Mouse (Mus musculus): Measurements from ENCODE around the gene Defb13. TPM values are rescaled to one million over a fixed set of nuclear protein-coding genes. Genes with fewer than 3 reads are reported as not detected.
"Not testable (repeated sequence)": the region's sequence is repeated elsewhere in the genome, so short reads cannot be mapped to it uniquely, and the experiment has no call there.

Gene Defb13
- polyA plus RNA-seq (2015; fragmentation: Nextera tagmentation; extraction: Ambion mirVana) = not detected in 2 replicates

GRCm38 (mm10) chr8:21946462-21946861 is at the start of gene Defb13:
TSS of gene Defb13 (plus strand) at chr8:21946762.
- WGBS = 77% methylated on average over 6 of the region's 6 CpGs
- Histone ChIP-seq H3K9me3 (ENCODE audit: low read length) (no peaks in the 10 kb centered on the region), H3K36me3 (ENCODE audit: insufficient read depth, low read length) (no peaks in the 10 kb centered on the region), H3K27ac (ENCODE audit: low read length) (no peak within 1 kb of the TSS), H3K4me2 (replicated peaks; ENCODE audit: low read depth, low read length) (no peak within 1 kb of the TSS), H3K27me3 (replicated peaks; ENCODE audit: insufficient read depth, low read length) (no peaks in the 10 kb centered on the region), H3K4me3 (ENCODE audit: low read depth, low read length) (no peak within 1 kb of the TSS), H3K9ac (replicated peaks; ENCODE audit: low read depth) (no peak within 1 kb of the TSS), H3K4me1 (ENCODE audit: insufficient read depth, low read depth, low read length) (no peaks in the 10 kb centered on the region)
- ATAC-seq (no peak), DNase-seq (ENCODE audit: low spot score) (no peak)
- TF ChIP-seq CTCF (IDR thresholded peaks at IDR 0.05) = no peak
- no peak for TF ChIP-seq EP300 (IDR thresholded peaks at IDR 0.05)

- not testable (repeated sequence) for ATAC-seq; H3K4me1 ChIP-seq (ENCODE audit: insufficient read depth, low read depth, low read length); H3K4me3 ChIP-seq (ENCODE audit: low read depth, low read length); H3K27me3 ChIP-seq (replicated peaks; ENCODE audit: insufficient read depth, low read length); DNase-seq (ENCODE audit: low spot score); H3K27ac ChIP-seq (ENCODE audit: low read length); H3K9ac ChIP-seq (replicated peaks; ENCODE audit: low read depth); H3K36me3 ChIP-seq (ENCODE audit: insufficient read depth, low read length); H3K4me2 ChIP-seq (replicated peaks; ENCODE audit: low read depth, low read length); H3K9me3 ChIP-seq (ENCODE audit: low read length)
Observed at GRCm38 (mm10) chr8:21906290-21906689, 40.3 kb upstream of the Defb13 start, which contains the start of gene Defb11. TSS of gene Defb11 (minus strand) at chr8:21906412.

GRCm38 (mm10) chr8:21911931-21912330 is 34.6 kb upstream of the Defb13 start:
- ATAC-seq (no peak), DNase-seq (ENCODE audit: low spot score) (no peak)
- WGBS = 7% methylated on average over 1 of the region's 1 CpGs
- no peaks in the 10 kb centered on the region for H3K36me3 ChIP-seq (ENCODE audit: insufficient read depth, low read length)
- no peaks in the 10 kb centered on the region for H3K27me3 ChIP-seq (replicated peaks; ENCODE audit: insufficient read depth, low read length)
- H3K4me2 ChIP-seq (replicated peaks; ENCODE audit: low read depth, low read length) = no peak overlapping the region
- no peak overlapping the region for H3K27ac ChIP-seq (ENCODE audit: low read length)
- H3K4me3 ChIP-seq (ENCODE audit: low read depth, low read length) = no peak overlapping the region
- no peaks in the 10 kb centered on the region for H3K4me1 ChIP-seq (ENCODE audit: insufficient read depth, low read depth, low read length)
- H3K9me3 ChIP-seq (ENCODE audit: low read length) = no peaks in the 10 kb centered on the region
- TF ChIP-seq CTCF (IDR thresholded peaks at IDR 0.05) (no peak), EP300 (IDR thresholded peaks at IDR 0.05) (no peak)
- no peak overlapping the region for H3K9ac ChIP-seq (replicated peaks; ENCODE audit: low read depth)

- no peak overlapping the region for H3K27ac ChIP-seq (ENCODE audit: low read length)
- H3K4me1 ChIP-seq (ENCODE audit: insufficient read depth, low read depth, low read length) = no peaks in the 10 kb centered on the region
- TF ChIP-seq EP300 (IDR thresholded peaks at IDR 0.05) (no peak), CTCF (IDR thresholded peaks at IDR 0.05) (no peak)
- H3K27me3 ChIP-seq (replicated peaks; ENCODE audit: insufficient read depth, low read length) = no peaks in the 10 kb centered on the region
- 19% methylated on average over 2 of the region's 2 CpGs for WGBS
- no peaks in the 10 kb centered on the region for H3K36me3 ChIP-seq (ENCODE audit: insufficient read depth, low read length)
- DNase-seq (ENCODE audit: low spot score) = no peak
- no peak overlapping the region for H3K4me2 ChIP-seq (replicated peaks; ENCODE audit: low read depth, low read length)
- no peak for ATAC-seq
- no peak overlapping the region for H3K9ac ChIP-seq (replicated peaks; ENCODE audit: low read depth)
- no peak overlapping the region for H3K4me3 ChIP-seq (ENCODE audit: low read depth, low read length)
- H3K9me3 ChIP-seq (ENCODE audit: low read length) = no peaks in the 10 kb centered on the region
Observed at GRCm38 (mm10) chr8:21912554-21912953, 34.0 kb upstream of the Defb13 start.

GRCm38 (mm10) chr8:21915625-21916024 is 30.9 kb upstream of the Defb13 start:
- no peak overlapping the region for H3K4me2 ChIP-seq (replicated peaks; ENCODE audit: low read depth, low read length)
- no peak overlapping the region for H3K4me3 ChIP-seq (ENCODE audit: low read depth, low read length)
- ATAC-seq (no peak), DNase-seq (ENCODE audit: low spot score) (no peak)
- H3K4me1 ChIP-seq (ENCODE audit: insufficient read depth, low read depth, low read length) = no peaks in the 10 kb centered on the region
- H3K27me3 ChIP-seq (replicated peaks; ENCODE audit: insufficient read depth, low read length) = no peaks in the 10 kb centered on the region
- no peaks in the 10 kb centered on the region for H3K36me3 ChIP-seq (ENCODE audit: insufficient read depth, low read length)
- no peaks in the 10 kb centered on the region for H3K9me3 ChIP-seq (ENCODE audit: low read length)
- no peak overlapping the region for H3K9ac ChIP-seq (replicated peaks; ENCODE audit: low read depth)
- 76% methylated on average over 3 of the region's 3 CpGs for WGBS
- TF ChIP-seq EP300 (IDR thresholded peaks at IDR 0.05) (no peak), CTCF (IDR thresholded peaks at IDR 0.05) (no peak)
- no peak overlapping the region for H3K27ac ChIP-seq (ENCODE audit: low read length)

- H3K4me2 ChIP-seq (replicated peaks; ENCODE audit: low read depth, low read length); H3K27me3 ChIP-seq (replicated peaks; ENCODE audit: insufficient read depth, low read length); H3K4me3 ChIP-seq (ENCODE audit: low read depth, low read length); H3K27ac ChIP-seq (ENCODE audit: low read length); ATAC-seq; DNase-seq (ENCODE audit: low spot score); H3K36me3 ChIP-seq (ENCODE audit: insufficient read depth, low read length); H3K9me3 ChIP-seq (ENCODE audit: low read length); H3K9ac ChIP-seq (replicated peaks; ENCODE audit: low read depth); H3K4me1 ChIP-seq (ENCODE audit: insufficient read depth, low read depth, low read length): not testable (repeated sequence)
- 74% methylated on average over 3 of the region's 3 CpGs for WGBS
Observed at GRCm38 (mm10) chr8:21930754-21931153, 15.8 kb upstream of the Defb13 start.

GRCm38 (mm10) chr8:21932610-21933009 is 14.0 kb upstream of the Defb13 start, which contains the start of gene Defb15:
TSS of gene Defb15 (minus strand) at chr8:21932710.
- Histone ChIP-seq H3K9ac (replicated peaks; ENCODE audit: low read depth) (no peak within 1 kb of the TSS), H3K27me3 (replicated peaks; ENCODE audit: insufficient read depth, low read length) (no peaks in the 10 kb centered on the region), H3K27ac (ENCODE audit: low read length) (no peak within 1 kb of the TSS), H3K4me2 (replicated peaks; ENCODE audit: low read depth, low read length) (no peak within 1 kb of the TSS), H3K4me1 (ENCODE audit: insufficient read depth, low read depth, low read length) (no peaks in the 10 kb centered on the region), H3K4me3 (ENCODE audit: low read depth, low read length) (no peak within 1 kb of the TSS), H3K9me3 (ENCODE audit: low read length) (no peaks in the 10 kb centered on the region), H3K36me3 (ENCODE audit: insufficient read depth, low read length) (no peaks in the 10 kb centered on the region)
- no peak for ATAC-seq
- no peak for TF ChIP-seq CTCF (IDR thresholded peaks at IDR 0.05)
- TF ChIP-seq EP300 (IDR thresholded peaks at IDR 0.05) = no peak
- WGBS = 87% methylated on average over 6 of the region's 6 CpGs
- no peak for DNase-seq (ENCODE audit: low spot score)

- H3K27me3 ChIP-seq (replicated peaks; ENCODE audit: insufficient read depth, low read length); H3K36me3 ChIP-seq (ENCODE audit: insufficient read depth, low read length); H3K4me1 ChIP-seq (ENCODE audit: insufficient read depth, low read depth, low read length); H3K27ac ChIP-seq (ENCODE audit: low read length); H3K9ac ChIP-seq (replicated peaks; ENCODE audit: low read depth); H3K9me3 ChIP-seq (ENCODE audit: low read length); ATAC-seq; H3K4me3 ChIP-seq (ENCODE audit: low read depth, low read length); H3K4me2 ChIP-seq (replicated peaks; ENCODE audit: low read depth, low read length); DNase-seq (ENCODE audit: low spot score): not testable (repeated sequence)
- 68% methylated on average over 4 of the region's 4 CpGs for WGBS
Observed at GRCm38 (mm10) chr8:21938052-21938451, 8.5 kb upstream of the Defb13 start, which contains the start of gene Defb35. TSS of gene Defb35 (plus strand) at chr8:21938352.
